Mouse (Mus musculus) heart, embryonic 10.5 days (tissue): ENCODE data around the gene Smim23. TPM values are rescaled to one million over a fixed set of nuclear protein-coding genes. Genes with fewer than 3 reads are reported as not detected.

Source experiments
- polyA plus RNA-seq: library from polyadenylated mRNA; unstranded; fragments of >200 nt; fragmentation: Nextera tagmentation; extraction: Ambion mirVana; gene quantifications from 2 replicates; pipeline ENCODE4 v1.2.1, GENCODE M21; 2016

Smim23 gene
- polyA plus RNA-seq, 1 experiment from 2014 or later: not detected

Other genes with a start within 250 kb of the Smim23 start
- gene Fbxw11, start 181.9 kb downstream of the Smim23 start, polyA plus RNA-seq: 61.1 and 73.9 TPM in 2 replicates